Mouse (Mus musculus): ENCODE results near the gene Dmrtc1b. TPM values are rescaled to one million over a fixed set of nuclear protein-coding genes. Genes with fewer than 3 reads are reported as not detected.
"Not testable (repeated sequence)": the region's sequence is repeated elsewhere in the genome, so short reads cannot be mapped to it uniquely, and the experiment has no call there.

Dmrtc1b gene
- not detected in 2 replicates for polyA plus RNA-seq (2012)

DNA sequence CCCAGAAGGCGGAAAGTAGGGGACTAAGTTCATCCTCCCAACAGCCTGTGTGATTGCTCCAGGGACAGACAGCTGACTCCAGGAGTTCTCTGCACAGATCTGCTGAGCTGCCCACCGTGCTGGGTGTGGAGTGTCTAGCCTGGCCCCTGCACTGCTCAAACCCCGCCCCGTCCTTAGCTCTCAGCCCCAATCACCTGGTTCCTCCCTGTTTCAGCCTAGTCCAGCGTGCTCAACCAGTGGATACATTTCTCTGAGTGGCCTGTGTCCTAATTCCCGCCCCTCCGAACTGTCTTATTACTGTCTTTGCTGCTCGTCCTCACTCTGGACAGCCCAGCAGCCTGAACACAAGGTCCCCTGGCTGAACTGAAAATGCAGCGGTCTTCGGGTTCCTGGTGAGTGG lies at the start of gene Dmrtc1b, which contains the start of gene Gm9112:
TSS of gene Dmrtc1b (plus strand) at position 331 of the 400 bp plus-strand sequence.
TSS of gene Gm9112 (minus strand) at position 101 of the 400 bp plus-strand sequence.
- H3K4me3 ChIP-seq (replicated peaks); H3K4me1 ChIP-seq (ENCODE audit: control insufficient read depth); H3K36me3 ChIP-seq (ENCODE audit: control insufficient read depth); H3K9me3 ChIP-seq (ENCODE audit: control insufficient read depth, low read length); H3K27me3 ChIP-seq (ENCODE audit: control insufficient read depth): not testable (repeated sequence)

DNA sequence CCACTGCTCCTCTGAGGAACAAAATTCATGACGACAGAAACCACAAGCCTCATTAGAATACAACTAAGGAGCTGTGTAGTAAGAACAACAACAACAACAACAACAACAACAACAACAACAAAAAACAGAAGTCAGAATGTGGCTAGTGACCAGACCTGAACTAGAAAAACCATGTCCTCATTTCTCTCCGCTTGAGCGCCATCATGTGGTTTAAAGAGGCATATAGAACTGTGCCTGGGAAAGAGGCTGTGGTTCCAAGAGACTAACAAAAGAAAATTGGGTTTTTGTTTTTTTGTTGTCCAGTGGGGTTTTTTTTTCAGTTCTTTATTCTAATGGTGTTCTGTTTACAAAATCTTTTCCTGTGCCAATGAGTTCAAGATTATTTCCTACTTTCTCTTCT lies 47.0 kb upstream of the Dmrtc1b start:
- Histone ChIP-seq H3K4me1 (ENCODE audit: control insufficient read depth) (no peaks in the 10 kb centered on the region), H3K9me3 (ENCODE audit: control insufficient read depth, low read length) (no peaks in the 10 kb centered on the region), H3K36me3 (ENCODE audit: control insufficient read depth) (no peaks in the 10 kb centered on the region), H3K4me3 (replicated peaks) (no peak overlapping the region), H3K27me3 (ENCODE audit: control insufficient read depth) (0 out of 2 replicates have a peak, but pooled peaks cover 4% of the 10 kb centered on the region)
- TF ChIP-seq TAL1 (IDR thresholded peaks at IDR 0.05; ENCODE audit: low read length) = no peak
- TF ChIP-seq GATA1 (IDR thresholded peaks at IDR 0.05; ENCODE audit: low read length) = no peak

DNA sequence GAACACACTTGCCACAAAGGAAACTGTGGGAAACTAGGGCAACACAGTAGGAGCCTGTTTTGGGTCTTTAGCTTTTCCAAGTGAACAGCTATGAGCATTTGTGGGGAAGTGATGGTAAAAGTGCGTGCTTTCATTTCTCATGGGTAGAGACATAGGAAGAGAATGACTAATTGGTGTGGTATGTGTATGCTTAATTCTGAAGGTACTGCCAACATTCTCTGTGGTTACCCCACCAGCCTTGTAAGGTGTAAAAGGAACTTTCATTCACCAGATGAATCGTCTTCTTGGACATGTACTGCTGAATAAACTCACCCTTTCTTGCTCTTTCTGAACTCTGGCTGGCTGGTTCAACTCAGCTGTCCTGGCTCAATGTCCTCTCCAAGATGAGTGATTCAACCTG lies 41.0 kb upstream of the Dmrtc1b start:
- H3K4me1 ChIP-seq (ENCODE audit: control insufficient read depth) = no peaks in the 10 kb centered on the region
- no peak overlapping the region for H3K4me3 ChIP-seq (replicated peaks)
- no peaks in the 10 kb centered on the region; the same call in 1 of the 2 replicates for H3K27me3 ChIP-seq (ENCODE audit: control insufficient read depth)
- no peaks in the 10 kb centered on the region for H3K9me3 ChIP-seq (ENCODE audit: control insufficient read depth, low read length)
- TF ChIP-seq TAL1 (IDR thresholded peaks at IDR 0.05; ENCODE audit: low read length) (no peak), GATA1 (IDR thresholded peaks at IDR 0.05; ENCODE audit: low read length) (no peak)
- no peaks in the 10 kb centered on the region for H3K36me3 ChIP-seq (ENCODE audit: control insufficient read depth)

DNA sequence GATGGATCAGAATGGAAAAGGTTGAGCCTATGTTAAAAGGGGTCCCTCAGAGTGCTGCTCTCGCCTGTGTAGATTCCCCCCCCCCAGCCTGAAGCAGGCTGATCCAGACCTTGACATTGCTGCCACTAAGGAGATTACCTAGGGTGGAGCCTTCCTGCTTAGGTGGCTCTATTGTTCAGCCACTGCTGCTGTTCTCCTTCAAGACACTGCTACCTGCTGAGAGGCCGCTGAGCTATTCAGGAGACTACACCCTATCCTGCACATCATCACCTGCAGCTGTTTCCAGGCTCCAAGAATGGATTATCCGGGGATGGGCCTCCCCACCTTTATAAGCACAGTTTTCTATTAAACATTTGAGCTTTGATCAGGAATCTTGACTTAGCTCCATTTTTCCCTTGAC lies 23.0 kb upstream of the Dmrtc1b start:
- not testable (repeated sequence) for H3K27me3 ChIP-seq (ENCODE audit: control insufficient read depth); H3K4me1 ChIP-seq (ENCODE audit: control insufficient read depth); H3K9me3 ChIP-seq (ENCODE audit: control insufficient read depth, low read length); H3K4me3 ChIP-seq (replicated peaks); H3K36me3 ChIP-seq (ENCODE audit: control insufficient read depth)

DNA sequence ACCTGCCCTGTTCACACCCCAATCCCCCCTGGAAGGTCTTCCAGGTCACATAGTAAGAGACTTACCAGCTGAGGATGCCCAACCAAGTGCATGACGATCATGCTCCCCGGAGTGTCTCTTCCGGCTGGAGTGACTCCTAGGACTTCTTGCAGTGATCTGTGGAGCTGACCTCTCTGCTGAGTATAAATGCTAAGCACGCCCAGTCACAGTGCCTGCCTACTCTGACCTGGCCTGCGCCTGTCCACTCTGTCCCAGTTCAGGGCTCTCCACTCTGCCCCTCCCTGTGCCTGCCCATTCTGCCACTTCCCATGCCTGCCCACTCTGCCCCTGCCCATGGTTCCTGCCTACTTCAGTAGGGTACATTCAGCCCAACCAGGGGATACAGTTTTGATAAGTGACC lies 20.8 kb upstream of the Dmrtc1b start, which contains the start of gene Gm3880:
TSS of gene Gm3880 (minus strand) at position 101 of the 400 bp plus-strand sequence.
- not testable (repeated sequence) for H3K9me3 ChIP-seq (ENCODE audit: control insufficient read depth, low read length); H3K36me3 ChIP-seq (ENCODE audit: control insufficient read depth); H3K4me1 ChIP-seq (ENCODE audit: control insufficient read depth); H3K4me3 ChIP-seq (replicated peaks); H3K27me3 ChIP-seq (ENCODE audit: control insufficient read depth)

DNA sequence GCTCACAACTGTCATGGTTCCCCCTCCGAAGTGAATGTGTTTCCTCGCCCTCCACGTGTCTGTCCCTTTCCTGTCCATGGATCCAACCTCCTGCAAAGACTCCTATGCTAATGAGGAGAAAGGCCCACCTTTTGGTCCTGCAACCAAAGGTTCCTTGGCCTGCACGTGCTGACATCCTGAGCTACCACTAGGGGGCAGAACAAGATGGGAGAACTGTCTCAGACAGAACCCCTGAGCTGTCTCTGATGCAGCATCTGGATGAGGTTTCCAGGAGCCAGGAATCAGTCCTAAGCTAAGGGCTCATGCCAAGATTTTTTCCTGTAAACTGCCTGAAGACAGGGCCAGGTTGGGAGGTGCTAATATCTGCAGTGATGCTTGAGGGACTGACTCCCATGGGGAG lies 18.4 kb upstream of the Dmrtc1b start:
- H3K36me3 ChIP-seq (ENCODE audit: control insufficient read depth); H3K4me1 ChIP-seq (ENCODE audit: control insufficient read depth); H3K27me3 ChIP-seq (ENCODE audit: control insufficient read depth); H3K4me3 ChIP-seq (replicated peaks); H3K9me3 ChIP-seq (ENCODE audit: control insufficient read depth, low read length): not testable (repeated sequence)

DNA sequence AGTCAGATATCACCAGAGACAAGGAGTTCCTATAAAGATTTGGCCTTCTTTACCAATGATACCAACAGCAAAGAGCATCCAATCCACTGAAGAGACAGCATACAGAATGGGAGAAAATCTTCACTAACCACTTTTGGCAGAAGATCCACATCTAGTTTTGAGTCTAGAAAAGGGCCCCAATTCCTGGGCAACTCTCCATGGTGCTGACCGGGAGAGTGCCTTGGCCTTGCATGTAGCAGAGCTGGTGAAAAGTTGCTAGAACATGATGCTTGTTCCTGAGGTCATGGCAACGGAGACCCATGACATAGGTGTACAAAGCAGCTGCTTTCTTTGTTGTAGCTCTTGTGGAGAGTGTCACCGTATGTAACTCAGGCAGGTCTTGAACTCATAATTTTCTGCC lies 7.0 kb upstream of the Dmrtc1b start:
- H3K4me1 ChIP-seq (ENCODE audit: control insufficient read depth); H3K9me3 ChIP-seq (ENCODE audit: control insufficient read depth, low read length); H3K27me3 ChIP-seq (ENCODE audit: control insufficient read depth); H3K4me3 ChIP-seq (replicated peaks); H3K36me3 ChIP-seq (ENCODE audit: control insufficient read depth): not testable (repeated sequence)

DNA sequence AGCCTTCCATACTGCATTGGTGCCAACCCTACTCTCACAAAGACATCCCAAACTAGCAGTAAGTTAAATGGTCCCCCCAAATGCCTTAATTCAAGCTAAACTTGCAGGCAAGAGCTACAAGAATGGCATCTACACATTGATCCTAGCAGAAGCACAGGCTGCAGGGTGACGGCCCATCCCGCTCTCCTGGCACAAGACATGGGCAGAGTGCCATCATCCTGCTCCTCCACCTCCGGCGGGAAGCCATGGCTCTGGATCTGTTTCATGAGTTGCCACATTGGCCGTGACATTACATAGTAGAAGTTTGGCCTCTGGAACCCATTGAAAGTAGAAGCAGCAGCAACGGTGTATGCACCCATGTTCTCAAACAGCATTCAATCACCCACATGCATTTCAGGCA lies 16.6 kb downstream of the Dmrtc1b start:
- not testable (repeated sequence) for H3K9me3 ChIP-seq (ENCODE audit: control insufficient read depth, low read length); H3K4me1 ChIP-seq (ENCODE audit: control insufficient read depth); H3K27me3 ChIP-seq (ENCODE audit: control insufficient read depth); H3K4me3 ChIP-seq (replicated peaks); H3K36me3 ChIP-seq (ENCODE audit: control insufficient read depth)

Other genes starting within 250 kb of the Dmrtc1b start
- 0.09 and 0.10 TPM in 2 replicates for gene Hdac8, start 202.5 kb upstream of the Dmrtc1b start, polyA plus RNA-seq (2012)
- gene Phka1, start 63.6 kb upstream of the Dmrtc1b start, polyA plus RNA-seq (2012) = not detected in 2 replicates
- gene Gm3880, start 20.9 kb upstream of the Dmrtc1b start, polyA plus RNA-seq (2012) = not detected in 2 replicates
- gene Gm9112, start 230 bp upstream of the Dmrtc1b start, polyA plus RNA-seq (2012) = not detected in 2 replicates
- not detected in 2 replicates for gene Dmrtc1c1, start 95.1 kb downstream of the Dmrtc1b start, polyA plus RNA-seq (2012)
- not detected in 2 replicates for gene Dmrtc1c2, start 146.8 kb downstream of the Dmrtc1b start, polyA plus RNA-seq (2012)
- not detected in 2 replicates for gene 1700031F05Rik, start 160.1 kb downstream of the Dmrtc1b start, polyA plus RNA-seq (2012)
- not detected in 2 replicates for gene Dmrtc1a, start 200.8 kb downstream of the Dmrtc1b start, polyA plus RNA-seq (2012)
- not detected in 2 replicates for gene 1700011M02Rik, start 201.0 kb downstream of the Dmrtc1b start, polyA plus RNA-seq (2012)
- not detected in 2 replicates for gene 1700018G05Rik, start 220.5 kb downstream of the Dmrtc1b start, polyA plus RNA-seq (2012)